Mouse (Mus musculus): ENCODE results near the gene Kif7.

- TF ChIP-seq CTCF (conservative IDR thresholded peaks at IDR 0.05 in 1 of 2, IDR thresholded peaks at IDR 0.05 in 1 of 2; ENCODE audit: low read depth in 2 of 2, low read length in 2 of 2) (no peak), POLR2AphosphoS2 (IDR thresholded peaks at IDR 0.05; ENCODE audit: low read depth, low read length) (no peak), USF1 (IDR thresholded peaks at IDR 0.05; ENCODE audit: low read depth, low read length) (no peak), GABPA (IDR thresholded peaks at IDR 0.05; ENCODE audit: insufficient replicate concordance, low read depth, low read length) (no peak), MXI1 (IDR thresholded peaks at IDR 0.05; ENCODE audit: low read depth, low read length) (no peak), MAX (IDR thresholded peaks at IDR 0.05; ENCODE audit: low read length) (no peak), EP300 (IDR thresholded peaks at IDR 0.05; ENCODE audit: low read length) (no peak), UBTF (IDR thresholded peaks at IDR 0.05; ENCODE audit: low read depth, low read length) (no peak), ZC3H11A (IDR thresholded peaks at IDR 0.05; ENCODE audit: low read depth, low read length) (no peak), POLR2A (IDR thresholded peaks at IDR 0.05; ENCODE audit: low read depth, low read length) (no peak), CHD2 (IDR thresholded peaks at IDR 0.05; ENCODE audit: low read length) (no peak), SIN3A (IDR thresholded peaks at IDR 0.05; ENCODE audit: low read length) (no peak), MEF2A (IDR thresholded peaks at IDR 0.05; ENCODE audit: borderline replicate concordance, low read depth, low read length) (no peak)
These were observed 61.3 kb downstream of the Kif7 start for GRCm38 (mm10) chr7:79654185-79654584.

Data from CH12.LX (cell line).